ENCODE assay signal across 17 mouse cellular contexts in genomic region chr7:123412143-123412542, GRCm38 (mm10). TPM values are rescaled to one million over a fixed set of nuclear protein-coding genes. Genes with fewer than 3 reads are reported as not detected.
DNase-seq lines count a peak whose midpoint lies in the region.
"Had no signal": no experiment of that assay in that cellular context is flagged by ENCODE, and none has a peak within 500 bp of the region (broad histone marks: within the 10 kb centered on the region; RNA-seq: fewer than 3 reads in every experiment).

No protein-coding gene starts in this region.

- no peaks in the 10 kb centered on the region for H3K27me3 ChIP-seq in embryonic facial prominence, embryonic 10.5 days (replicated peaks; ENCODE audit: low read depth, poor library complexity, severe bottlenecking)
- H3K27me3 ChIP-seq: embryonic facial prominence, embryonic 15.5 days; forebrain, embryonic 12.5 days; liver, embryonic 15.5 days; neural tube, embryonic 12.5 days had no signal

- H3K9me3 ChIP-seq in embryonic facial prominence, embryonic 10.5 days = no peaks in the 10 kb centered on the region
- H3K9me3 ChIP-seq: embryonic facial prominence, embryonic 15.5 days; forebrain, embryonic 12.5 days; liver, embryonic 15.5 days; neural tube, embryonic 12.5 days had no signal

- no peak overlapping the region for H3K27ac ChIP-seq in embryonic facial prominence, embryonic 10.5 days (replicated peaks)
- H3K27ac ChIP-seq: embryonic facial prominence, embryonic 15.5 days; forebrain, embryonic 12.5 days; liver, embryonic 15.5 days; neural tube, embryonic 12.5 days had no signal

- H3K4me1 ChIP-seq in embryonic facial prominence, embryonic 10.5 days = no peaks in the 10 kb centered on the region
- H3K4me1 ChIP-seq: embryonic facial prominence, embryonic 15.5 days; forebrain, embryonic 12.5 days; neural tube, embryonic 12.5 days had no signal

- peak; percentile 40 to 77 for DNase-seq in layer of hippocampus, adult 18-20 months (ENCODE audit: low spot score in 2 of 2)
- no peak for DNase-seq in layer of hippocampus, adult 9-10 months (ENCODE audit: low spot score)
- peak; percentile 87 to 90 for DNase-seq in cerebellum, adult 18-20 months
- DNase-seq in cerebellum, postnatal 10 days = peak; percentile 73 to 78
- DNase-seq in layer of hippocampus, postnatal 14 days (ENCODE audit: low spot score in 2 of 2) = peak; percentile 23 to 70
- no peak for DNase-seq in embryonic facial prominence, embryonic 10.5 days (ENCODE audit: low spot score)
- no peak for DNase-seq in adrenal gland, postnatal 25 days
- DNase-seq: heart, postnatal 4 days; kidney, adult 2 months; kidney, postnatal 25 days; right cerebral cortex, postnatal 14 days had no signal

- peaks cover 27% of the 10 kb centered on the region for H3K36me3 ChIP-seq in embryonic facial prominence, embryonic 10.5 days (replicated peaks)

- WGBS in embryonic facial prominence, embryonic 10.5 days = 88% methylated on average over 3 of the region's 3 CpGs

- H3K4me3 ChIP-seq in embryonic facial prominence, embryonic 10.5 days = no peak overlapping the region
- H3K4me3 ChIP-seq: embryonic facial prominence, embryonic 15.5 days; forebrain, embryonic 12.5 days; liver, embryonic 15.5 days; neural tube, embryonic 12.5 days had no signal

RNA-seq across cellular contexts. Expression of gene Arhgap17, which starts 42.4 kb away (rescaled TPM):
- total RNA-seq in layer of hippocampus, adult 18-20 months (2021) = 10 to 100 TPM; 24.5 to 25.2 TPM
- 10 to 100 TPM; 20.0 to 22.6 TPM for total RNA-seq in layer of hippocampus, postnatal 14 days (2021)
- polyA plus RNA-seq in embryonic facial prominence, embryonic 10.5 days (2016; fragmentation: Nextera tagmentation; extraction: Ambion mirVana) = 28.5 and 32.3 TPM in 2 replicates
- total RNA-seq in adrenal gland, postnatal 25 days (2021) = 70.8 and 76.6 TPM in 2 replicates

RNA-seq across cellular contexts. Expression of gene Lcmt1, which starts 42.6 kb away (rescaled TPM):
- total RNA-seq in layer of hippocampus, adult 18-20 months (2021) = 10 to 100 TPM; 87.2 to 98.6 TPM
- total RNA-seq in layer of hippocampus, postnatal 14 days (2021) = 10 to 100 TPM; 85.1 to 87.4 TPM
- 49.6 and 53.5 TPM in 2 replicates for polyA plus RNA-seq in embryonic facial prominence, embryonic 10.5 days (2016; fragmentation: Nextera tagmentation; extraction: Ambion mirVana)
- 20.9 and 34.2 TPM in 2 replicates for total RNA-seq in adrenal gland, postnatal 25 days (2021)

RNA-seq across cellular contexts. Expression of gene Aqp8, which starts 49.9 kb away (rescaled TPM):
- total RNA-seq in layer of hippocampus, adult 18-20 months (2021) = not detected
- total RNA-seq in layer of hippocampus, postnatal 14 days (2021) = not detected
- 0.34 and 0.51 TPM in 2 replicates for polyA plus RNA-seq in embryonic facial prominence, embryonic 10.5 days (2016; fragmentation: Nextera tagmentation; extraction: Ambion mirVana)
- total RNA-seq in adrenal gland, postnatal 25 days (2021) = not detected in 2 replicates
- total RNA-seq: megakaryocyte-erythroid progenitor cell, adult 5-6 weeks had no signal
- polyA plus RNA-seq: embryonic facial prominence, embryonic 15.5 days; lung, postnatal 0 days had no signal

Comparison
In these comparisons a context has a peak if more than half of its experiments do, and no peak if none do; other contexts are left out.
1. DNase-seq: peak in layer of hippocampus, adult 18-20 months (2 of 2), cerebellum, adult 18-20 months (2 of 2), cerebellum, postnatal 10 days (2 of 2) and layer of hippocampus, postnatal 14 days (2 of 2); none in layer of hippocampus, adult 9-10 months (single experiment), embryonic facial prominence, embryonic 10.5 days (single experiment) and adrenal gland, postnatal 25 days (single experiment).